Mouse (Mus musculus) neutrophil, adult 5-6 weeks (primary cell): ENCODE results near the gene Fzd5. TPM values are rescaled to one million over a fixed set of nuclear protein-coding genes. Genes with fewer than 3 reads are reported as not detected.

Source experiments
- ATAC-seq: fragments of 151-379, 151-347 bp; 2 replicates; pipeline ENCODE4 v1.8.0; 2017; ENCODE audit warnings: mild to moderate bottlenecking, moderate TSS enrichment; ENCODE audit not compliant: insufficient number of reproducible peaks, poor library complexity, low FRiP score, severe bottlenecking; ENCODE audit errors: extremely low read depth
- total RNA-seq: library from RNA; stranded (forward); fragments of 200-1000 nt; gene quantifications from 2 replicates; pipeline ENCODE4 v1.2.3, GENCODE M21; 2017

Gene Fzd5
- total RNA-seq, 1 experiment from 2014 or later = 4.2 TPM

DNA sequence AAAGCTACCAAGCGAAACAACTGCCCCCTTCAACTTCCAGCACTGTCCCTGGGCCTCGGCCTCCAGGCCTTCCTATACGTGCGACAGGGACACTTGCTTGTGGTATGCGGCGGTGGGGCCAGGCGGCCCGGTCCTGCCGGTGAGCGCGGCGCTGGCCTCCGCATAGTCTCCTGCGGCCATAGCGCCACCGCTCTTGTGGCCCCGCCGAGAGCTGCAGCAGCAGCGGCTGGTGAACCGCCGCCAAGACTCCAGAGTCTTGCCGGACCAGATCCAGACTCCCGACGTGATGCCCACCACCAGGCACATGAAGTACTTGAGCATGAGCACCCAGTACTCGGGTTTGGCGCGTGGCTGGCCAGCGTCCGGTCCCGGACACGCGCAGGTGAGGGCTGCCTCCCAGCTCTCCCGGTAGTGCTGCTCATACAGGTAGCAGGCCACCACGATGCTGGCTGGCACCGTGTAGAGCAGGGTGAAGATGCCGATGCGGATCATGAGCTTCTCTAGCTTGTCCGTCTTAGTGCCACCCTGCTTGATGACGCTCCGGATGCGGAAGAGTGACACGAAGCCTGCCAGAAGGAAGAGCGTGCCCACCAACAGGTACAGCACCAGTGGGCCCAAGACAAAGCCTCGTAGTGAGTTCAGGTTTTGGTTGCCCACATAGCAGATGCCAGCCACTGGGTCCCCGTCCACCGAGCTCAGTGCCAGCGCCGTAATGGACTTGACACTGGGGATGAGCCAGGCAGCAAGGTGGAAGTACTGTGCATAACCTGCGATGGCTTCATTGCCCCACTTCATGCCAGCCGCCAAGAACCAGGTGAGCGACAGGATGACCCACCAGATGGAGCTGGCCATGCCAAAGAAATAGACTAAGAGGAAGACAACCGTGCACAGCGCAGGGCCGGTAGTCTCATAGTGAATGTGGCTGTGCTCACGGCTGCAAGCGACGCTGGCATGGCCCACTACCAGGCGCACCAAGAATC, 2.5 kb downstream of the Fzd5 start:
- no peak for ATAC-seq

- no peak for ATAC-seq
Measured at GRCm38 (mm10) chr1:64733453-64734245, 3.9 kb downstream of the Fzd5 start.

- ATAC-seq = no peak
Measured at GRCm38 (mm10) chr1:64732637-64733200, 4.8 kb downstream of the Fzd5 start.

DNA sequence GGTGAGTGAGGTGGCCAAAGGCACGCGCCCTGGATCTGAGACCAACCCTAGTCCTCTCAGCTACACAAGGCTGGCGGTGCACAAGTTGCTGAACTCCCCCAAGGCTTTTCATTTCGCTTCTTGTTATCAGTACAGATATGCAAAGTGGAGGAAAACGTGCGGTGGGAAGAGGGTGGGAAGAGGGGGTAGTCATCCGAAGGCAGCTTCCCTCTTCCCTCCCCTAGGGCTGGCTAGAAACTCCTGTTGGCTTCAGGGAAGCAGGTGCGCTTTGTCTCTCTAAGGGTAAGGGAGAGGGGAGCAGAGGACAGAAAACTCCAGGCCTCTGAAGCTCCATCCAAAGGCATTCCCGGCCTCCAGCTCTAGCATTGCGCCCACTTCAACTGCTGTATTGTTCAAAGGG, 5.4 kb downstream of the Fzd5 start:
- ATAC-seq = no peak

GRCm38 (mm10) chr1:64731341-64732020, 6.1 kb downstream of the Fzd5 start:
- no peak for ATAC-seq

DNA sequence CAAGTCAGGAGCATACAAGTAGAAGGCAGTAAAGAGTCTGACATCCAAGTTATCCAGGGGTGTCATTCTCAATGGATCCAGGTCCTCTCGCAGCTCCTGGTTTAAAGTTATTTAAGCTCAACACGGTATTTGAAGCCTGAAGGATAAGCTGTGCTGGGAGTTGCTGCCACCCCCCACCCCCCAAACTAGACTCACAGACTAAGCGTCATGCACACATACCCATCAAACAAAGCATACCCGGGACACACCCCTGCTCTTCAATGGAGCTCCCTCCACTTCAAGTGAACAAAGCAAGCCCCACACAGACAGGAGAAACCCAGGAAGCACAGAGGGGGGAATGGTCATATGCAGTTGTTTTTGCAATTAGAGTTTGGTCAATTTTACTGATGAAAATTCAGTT, 7.5 kb downstream of the Fzd5 start:
- ATAC-seq = no peak

DNA sequence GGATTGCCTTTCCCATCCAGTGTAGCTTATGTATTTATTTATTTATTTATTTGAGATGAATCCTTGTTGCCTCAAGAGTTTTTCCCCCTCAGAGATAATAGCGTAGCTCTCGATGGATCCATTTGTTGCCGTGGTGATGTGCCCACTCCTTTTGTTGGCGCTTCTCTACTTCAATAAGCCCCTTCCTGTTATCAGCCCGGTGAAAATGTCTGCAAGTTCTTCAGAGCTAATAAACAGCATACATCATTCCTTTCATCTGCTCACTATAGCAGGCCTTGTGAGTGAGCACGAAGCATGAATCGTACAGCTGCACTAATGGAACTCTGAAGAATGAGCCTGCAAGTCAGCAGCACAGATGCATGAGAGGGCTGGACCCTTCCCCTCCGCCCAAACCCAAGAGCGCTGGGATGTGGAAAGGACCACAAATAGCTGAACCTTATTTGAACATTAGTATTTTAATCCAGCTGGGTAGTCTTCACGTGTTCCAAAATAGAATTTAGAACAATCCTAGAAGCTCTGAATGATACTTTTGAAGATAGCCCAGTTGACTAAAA, 16.4 kb downstream of the Fzd5 start:
- ATAC-seq = no peak

DNA sequence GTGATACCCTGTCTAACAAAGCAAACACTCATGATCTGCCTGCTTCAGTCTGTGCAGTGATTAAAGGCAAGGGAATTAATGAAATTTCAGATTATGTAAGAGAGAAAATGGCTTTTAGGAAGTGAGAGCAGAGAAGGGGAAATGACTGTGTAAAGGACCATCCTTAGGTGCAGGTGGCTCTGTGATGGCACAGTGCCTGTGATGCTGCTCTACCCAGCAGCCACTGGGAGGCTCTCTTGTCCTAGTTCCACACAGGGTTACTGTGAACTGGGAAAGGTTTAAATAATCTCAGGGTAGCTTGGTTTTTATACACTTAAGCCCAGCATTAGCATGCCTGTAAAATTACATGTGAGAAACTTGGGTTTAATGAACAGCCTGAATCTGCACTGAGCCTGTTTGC, 20.0 kb downstream of the Fzd5 start:
- peak; percentile 98 for ATAC-seq

GRCm38 (mm10) chr1:64716589-64717304, 20.8 kb downstream of the Fzd5 start:
- no peak for ATAC-seq

DNA sequence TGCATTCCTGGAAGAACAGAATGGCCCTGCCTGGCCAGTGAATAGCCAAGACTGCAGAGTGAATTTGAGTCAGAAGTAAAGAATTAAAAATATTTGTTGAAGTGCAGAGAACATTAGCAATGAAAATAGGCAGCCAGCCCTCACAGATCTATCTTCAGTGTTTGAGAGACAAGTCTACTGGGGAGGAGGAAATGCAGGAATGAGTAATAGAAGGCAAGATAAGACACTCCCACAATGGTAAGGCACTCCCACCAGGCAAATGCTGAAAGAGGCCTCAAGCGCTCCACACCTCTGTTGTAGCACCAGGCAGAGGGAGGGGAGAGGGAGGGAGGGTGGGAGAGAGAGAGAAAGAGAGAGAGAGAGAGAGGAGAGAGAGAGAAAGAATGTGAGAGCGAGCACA, 22.1 kb downstream of the Fzd5 start:
- no peak for ATAC-seq

GRCm38 (mm10) chr1:64712006-64712760, 25.4 kb downstream of the Fzd5 start:
- no peak for ATAC-seq

DNA sequence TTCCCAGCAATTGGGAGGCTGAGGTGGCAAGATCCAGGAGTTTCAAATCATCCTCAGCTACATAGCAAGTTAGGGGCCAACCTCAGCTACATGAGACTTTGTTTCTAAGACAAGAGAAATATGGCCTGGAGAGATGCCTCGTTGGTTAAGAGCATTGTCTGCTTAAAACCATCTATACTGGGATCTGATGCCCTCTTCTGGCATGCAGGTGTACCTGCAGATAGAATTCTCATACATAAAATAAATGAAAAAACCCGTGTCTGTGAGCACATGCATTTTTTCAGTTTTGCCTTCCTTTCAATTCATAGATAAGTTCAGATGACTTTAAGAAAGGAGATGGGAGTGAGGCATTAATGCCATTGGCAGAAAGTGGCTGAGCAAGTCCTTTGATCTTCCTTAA, 27.7 kb downstream of the Fzd5 start:
- peak; percentile 53; the same call in 1 of the 2 replicates for ATAC-seq

GRCm38 (mm10) chr1:64706610-64707009, 30.9 kb downstream of the Fzd5 start:
- ATAC-seq = no peak

DNA sequence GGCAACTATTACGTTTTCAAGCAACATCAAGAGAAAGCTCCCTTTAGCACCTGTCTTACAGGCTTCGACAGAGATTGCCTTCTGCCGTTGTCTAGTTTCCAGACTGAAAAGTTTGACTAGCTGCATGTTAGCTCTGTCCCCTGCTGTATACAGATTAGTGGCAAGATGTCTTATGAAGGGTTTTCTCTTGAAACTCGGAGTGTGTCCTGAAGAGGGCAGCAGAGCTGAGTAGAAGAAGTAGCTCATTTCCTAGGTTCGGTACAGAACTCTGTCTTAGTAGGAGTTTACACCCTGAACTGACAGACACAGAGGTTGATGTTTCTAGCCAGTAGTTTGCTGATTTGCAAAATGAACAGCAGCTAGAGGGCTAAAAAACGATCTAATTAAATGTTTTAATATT, 32.3 kb downstream of the Fzd5 start:
- ATAC-seq = peak; percentile 80

- ATAC-seq = no peak
Measured at GRCm38 (mm10) chr1:64701780-64702179, 35.8 kb downstream of the Fzd5 start.

- no peak for ATAC-seq
Measured at GRCm38 (mm10) chr1:64695156-64695555, 42.4 kb downstream of the Fzd5 start.

- no peak for ATAC-seq
Measured at GRCm38 (mm10) chr1:64691581-64691980, 46.0 kb downstream of the Fzd5 start.
